Mouse (Mus musculus) bone marrow, adult 2 months (tissue): ENCODE measurements around the gene Rnf144a.

Experiments
- CTCF ChIP-seq: fragments of 200-500 bp; IDR thresholded peaks from 2 replicates; pipeline ENCODE4 v1.5.1; 2011; ENCODE audit warnings: low read length, control low read depth; ENCODE audit not compliant: control insufficient read depth, insufficient read depth
- POLR2A ChIP-seq: fragments of 200-500 bp; IDR thresholded peaks from 2 replicates; pipeline ENCODE4 v1.6.1; 2011; ENCODE audit warnings: low read depth, mild to moderate bottlenecking, control low read depth, low read length, borderline replicate concordance; ENCODE audit not compliant: control insufficient read depth

DNA sequence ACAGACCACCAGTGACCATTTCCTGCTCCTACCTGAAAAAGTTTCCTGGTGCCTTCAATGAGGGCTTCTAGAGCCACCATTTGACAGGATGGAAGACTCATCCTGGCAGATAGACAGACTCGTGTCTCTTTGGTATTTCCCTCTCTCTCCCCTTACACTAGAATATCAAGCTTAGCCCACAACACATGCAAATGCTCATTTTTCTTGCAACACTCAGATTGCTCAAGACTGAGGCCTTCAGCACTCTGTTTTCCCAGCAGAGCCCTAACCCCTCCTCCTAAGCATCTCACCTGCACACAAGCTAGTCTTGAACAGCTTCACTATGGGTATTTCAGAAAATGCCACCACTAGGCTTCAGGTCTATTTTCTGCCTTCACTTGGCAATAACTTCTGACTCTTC is 23.9 kb downstream of the Rnf144a start:
- TF ChIP-seq CTCF = no peak
- TF ChIP-seq POLR2A = no peak
